Mouse (Mus musculus) cerebellum, adult 2 months (tissue): ENCODE results near the gene Ndufa11. TPM values are rescaled to one million over a fixed set of nuclear protein-coding genes. Genes with fewer than 3 reads are reported as not detected.

ENCODE experiments used
- DNase-seq, 2 experiments: peaks; one replicate each; pipeline ENCODE4 v3.0.0; 2021
- H3K27ac ChIP-seq: fragments of 200-500 bp; 2 replicates; pipeline ENCODE4 v1.5.1; 2012; ENCODE audit warnings: low read length, control low read depth, inconsistent platforms; ENCODE audit not compliant: insufficient read depth
- H3K27me3 ChIP-seq: fragments of 200-500 bp; 2 replicates; pipeline ENCODE4 v1.6.1; 2012; ENCODE audit warnings: inconsistent platforms, mild to moderate bottlenecking, low read length, moderate library complexity; ENCODE audit not compliant: control insufficient read depth, insufficient read depth
- H3K4me1 ChIP-seq: fragments of 200-500 bp; 2 replicates; pipeline ENCODE4 v1.6.1; 2011; ENCODE audit warnings: low read length; ENCODE audit not compliant: control insufficient read depth, insufficient read depth
- H3K4me3 ChIP-seq: fragments of 200-500 bp; replicated peaks from 2 replicates; pipeline ENCODE3; 2011; ENCODE audit warnings: mild to moderate bottlenecking, low read depth, low read length, control low read depth; ENCODE audit not compliant: insufficient read depth
- CTCF ChIP-seq: fragments of 200-500 bp; IDR thresholded peaks from 2 replicates; pipeline ENCODE4 v1.5.1; 2011; ENCODE audit warnings: low read depth, mild to moderate bottlenecking, control low read depth, low read length, moderate library complexity, borderline replicate concordance; ENCODE audit not compliant: insufficient read depth
- POLR2A ChIP-seq: fragments of 200-500 bp; IDR thresholded peaks from 2 replicates; pipeline ENCODE4 v1.6.1; 2011; ENCODE audit warnings: low read length, control low read depth, borderline replicate concordance; ENCODE audit not compliant: insufficient read depth
- WGBS: fragments of 180-500 bp; shearing (Covaris S2); methylation state at CpG from one replicate; pipeline ENCODE4 v1.1.7; 2018; 5-methylcytosine and 5-hydroxymethylcytosine counted together
- polyA plus RNA-seq: library from polyadenylated mRNA; depleted of rRNA; stranded (reverse); fragments of >200 nt; gene quantifications from 2 replicates; pipeline ENCODE4 v1.2.3, GENCODE M21; 2012

Gene Ndufa11
- polyA plus RNA-seq, 1 experiment = 557 TPM

GRCm38 (mm10) chr17:56756703-56757399, 39.3 kb downstream of the Ndufa11 start:
- TF ChIP-seq POLR2A (no peak), CTCF (no peak)
- H3K27me3 ChIP-seq = peaks cover 2% of the 10 kb centered on the region; the same call in 1 of the 2 replicates
- 0 out of 2 replicates have a peak, but pooled peaks cover 5% of the 10 kb centered on the region for H3K4me1 ChIP-seq
- DNase-seq = no peak
- no peak overlapping the region for H3K4me3 ChIP-seq
- 2% methylated on average over 51 of the region's 51 CpGs for WGBS
- H3K27ac ChIP-seq = no peak overlapping the region

GRCm38 (mm10) chr17:56757416-56758123, 40.0 kb downstream of the Ndufa11 start, which contains the start of gene Nrtn:
Gene Nrtn, minus strand, starts transcription at chr17:56757530.
- peak; percentile 42 to 49 for DNase-seq
- Histone ChIP-seq H3K4me1 (peaks cover 7% of the 10 kb centered on the region; the same call in 1 of the 2 replicates), H3K27me3 (peaks cover 2% of the 10 kb centered on the region; the same call in 1 of the 2 replicates), H3K27ac (no peak within 1 kb of the TSS), H3K4me3 (no peak within 1 kb of the TSS)
- WGBS = 1% methylated on average over 48 of the region's 48 CpGs
- TF ChIP-seq CTCF (no peak), POLR2A (no peak)

GRCm38 (mm10) chr17:56758132-56758531, 40.6 kb downstream of the Ndufa11 start:
- peaks cover 2% of the 10 kb centered on the region; the same call in 1 of the 2 replicates for H3K27me3 ChIP-seq
- 4% methylated on average over 12 of the region's 12 CpGs for WGBS
- H3K27ac ChIP-seq = no peak overlapping the region
- peak; percentile 56 to 64 for DNase-seq
- peaks cover 13% of the 10 kb centered on the region for H3K4me1 ChIP-seq
- peak; percentile 48; the same call in 1 of the 2 replicates for TF ChIP-seq CTCF
- TF ChIP-seq POLR2A = no peak
- H3K4me3 ChIP-seq = no peak overlapping the region

GRCm38 (mm10) chr17:56759261-56759660, 41.7 kb downstream of the Ndufa11 start:
- Histone ChIP-seq H3K27ac (no peak overlapping the region), H3K4me3 (no peak overlapping the region), H3K27me3 (peaks cover 2% of the 10 kb centered on the region; the same call in 1 of the 2 replicates), H3K4me1 (peaks cover 15% of the 10 kb centered on the region)
- TF ChIP-seq CTCF = no peak
- TF ChIP-seq POLR2A = no peak
- 49% methylated on average over 7 of the region's 7 CpGs for WGBS
- no peak for DNase-seq

- Histone ChIP-seq H3K27ac (no peak overlapping the region), H3K4me1 (peaks cover 17% of the 10 kb centered on the region), H3K4me3 (no peak overlapping the region), H3K27me3 (peaks cover 2% of the 10 kb centered on the region; the same call in 1 of the 2 replicates)
- DNase-seq = peak in 1 of 2 experiments; percentile 28
- 35% methylated on average over 3 of the region's 3 CpGs for WGBS
- no peak for TF ChIP-seq POLR2A
- no peak for TF ChIP-seq CTCF
Measured at GRCm38 (mm10) chr17:56761077-56761476, 43.5 kb downstream of the Ndufa11 start.

DNA sequence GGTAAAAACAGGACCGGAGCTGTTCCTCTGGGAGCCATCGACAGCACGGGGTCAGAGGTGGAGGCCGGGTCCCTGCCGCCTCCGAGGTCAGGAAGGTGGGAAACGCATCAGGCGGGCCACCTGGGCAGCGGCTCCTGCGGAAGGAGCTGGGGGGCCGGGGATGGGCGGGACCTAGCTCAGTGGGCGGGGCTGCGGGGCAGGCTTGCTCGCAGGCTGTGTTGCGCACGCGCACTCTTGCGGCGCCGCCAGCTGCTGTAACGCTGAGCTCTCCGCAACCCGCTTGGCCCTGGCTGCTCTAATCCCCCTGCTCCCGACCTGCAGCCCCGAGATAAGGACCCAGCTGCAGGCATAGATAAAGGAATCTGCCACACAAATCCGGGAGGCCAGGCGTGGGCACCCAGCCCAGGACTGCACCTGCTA, 44.4 kb downstream of the Ndufa11 start:
- peaks cover 17% of the 10 kb centered on the region for H3K4me1 ChIP-seq

GRCm38 (mm10) chr17:56762769-56763731, 45.5 kb downstream of the Ndufa11 start:
- H3K4me1 ChIP-seq = peaks cover 15% of the 10 kb centered on the region
- DNase-seq = peak; percentile 69 to 70
- peak overlapping the region; percentile 86 for H3K4me3 ChIP-seq
- H3K27me3 ChIP-seq = no peaks in the 10 kb centered on the region
- 34% methylated on average over 27 of the region's 27 CpGs for WGBS
- TF ChIP-seq POLR2A = no peak
- peak; percentile 90 for TF ChIP-seq CTCF
- H3K27ac ChIP-seq = peak overlapping the region; percentile 15; the same call in 1 of the 2 replicates

More for the DNA sequence above, 44.4 kb downstream of the Ndufa11 start:
- TF ChIP-seq POLR2A (peak; percentile 84; the same call in 1 of the 2 replicates), CTCF (no peak)
- Histone ChIP-seq H3K27me3 (no peaks in the 10 kb centered on the region), H3K27ac (peak overlapping the region; percentile 91), H3K4me3 (peak overlapping the region; percentile 86)
- DNase-seq = peak; percentile 86 to 89
- 1% methylated on average over 15 of the region's 28 CpGs for WGBS
